Mouse (Mus musculus): ENCODE results near the gene Cpeb3. TPM values are rescaled to one million over a fixed set of nuclear protein-coding genes. Genes with fewer than 3 reads are reported as not detected.

The Cpeb3 gene
- polyA plus RNA-seq, 1 experiment = 9.1 TPM

GRCm38 (mm10) chr19:37128461-37128860, 79.9 kb downstream of the Cpeb3 start:
- WGBS = 60% methylated on average over 4 of the region's 4 CpGs
- H3K4me3 ChIP-seq (replicated peaks; ENCODE audit: control insufficient read depth, low read depth, low read length) = no peak overlapping the region
- no peaks in the 10 kb centered on the region for H3K4me1 ChIP-seq (ENCODE audit: control insufficient read depth, insufficient read depth, low read length)
- no peak overlapping the region for H3K27ac ChIP-seq (ENCODE audit: control insufficient read depth, insufficient read depth, low read depth, low read length, poor library complexity)
- TF ChIP-seq POLR2A (IDR thresholded peaks at IDR 0.05; ENCODE audit: borderline replicate concordance, control insufficient read depth, low read depth, low read length) = no peak
- no peak for TF ChIP-seq CTCF (IDR thresholded peaks at IDR 0.05; ENCODE audit: control insufficient read depth, insufficient read depth, low read length)

GRCm38 (mm10) chr19:37127018-37127567, 81.3 kb downstream of the Cpeb3 start:
- H3K4me3 ChIP-seq (replicated peaks; ENCODE audit: control insufficient read depth, low read depth, low read length) = no peak overlapping the region
- WGBS = 78% methylated on average over 5 of the region's 5 CpGs
- no peak overlapping the region for H3K27ac ChIP-seq (ENCODE audit: control insufficient read depth, insufficient read depth, low read depth, low read length, poor library complexity)
- TF ChIP-seq POLR2A (IDR thresholded peaks at IDR 0.05; ENCODE audit: borderline replicate concordance, control insufficient read depth, low read depth, low read length) (no peak), CTCF (IDR thresholded peaks at IDR 0.05; ENCODE audit: control insufficient read depth, insufficient read depth, low read length) (no peak)
- H3K4me1 ChIP-seq (ENCODE audit: control insufficient read depth, insufficient read depth, low read length) = no peaks in the 10 kb centered on the region

- no peaks in the 10 kb centered on the region for H3K4me1 ChIP-seq (ENCODE audit: control insufficient read depth, insufficient read depth, low read length)
- no peak overlapping the region for H3K4me3 ChIP-seq (replicated peaks; ENCODE audit: control insufficient read depth, low read depth, low read length)
- H3K27ac ChIP-seq (ENCODE audit: control insufficient read depth, insufficient read depth, low read depth, low read length, poor library complexity) = no peak overlapping the region
- TF ChIP-seq CTCF (IDR thresholded peaks at IDR 0.05; ENCODE audit: control insufficient read depth, insufficient read depth, low read length) (no peak), POLR2A (IDR thresholded peaks at IDR 0.05; ENCODE audit: borderline replicate concordance, control insufficient read depth, low read depth, low read length) (no peak)
Observed at GRCm38 (mm10) chr19:37124961-37125360, 83.4 kb downstream of the Cpeb3 start.

GRCm38 (mm10) chr19:37119281-37119680, 89.1 kb downstream of the Cpeb3 start:
- WGBS = 72% methylated on average over 2 of the region's 2 CpGs
- TF ChIP-seq POLR2A (IDR thresholded peaks at IDR 0.05; ENCODE audit: borderline replicate concordance, control insufficient read depth, low read depth, low read length) (no peak), CTCF (IDR thresholded peaks at IDR 0.05; ENCODE audit: control insufficient read depth, insufficient read depth, low read length) (no peak)
- Histone ChIP-seq H3K27ac (ENCODE audit: control insufficient read depth, insufficient read depth, low read depth, low read length, poor library complexity) (no peak overlapping the region), H3K4me1 (ENCODE audit: control insufficient read depth, insufficient read depth, low read length) (no peaks in the 10 kb centered on the region), H3K4me3 (replicated peaks; ENCODE audit: control insufficient read depth, low read depth, low read length) (no peak overlapping the region)

- H3K4me1 ChIP-seq (ENCODE audit: control insufficient read depth, insufficient read depth, low read length) = no peaks in the 10 kb centered on the region
- no peak overlapping the region for H3K4me3 ChIP-seq (replicated peaks; ENCODE audit: control insufficient read depth, low read depth, low read length)
- TF ChIP-seq POLR2A (IDR thresholded peaks at IDR 0.05; ENCODE audit: borderline replicate concordance, control insufficient read depth, low read depth, low read length) = no peak
- no peak for TF ChIP-seq CTCF (IDR thresholded peaks at IDR 0.05; ENCODE audit: control insufficient read depth, insufficient read depth, low read length)
- H3K27ac ChIP-seq (ENCODE audit: control insufficient read depth, insufficient read depth, low read depth, low read length, poor library complexity) = no peak overlapping the region
- 92% methylated on average over 1 of the region's 1 CpGs for WGBS
Observed at GRCm38 (mm10) chr19:37115824-37116223, 92.6 kb downstream of the Cpeb3 start.

GRCm38 (mm10) chr19:37115374-37115773, 93.0 kb downstream of the Cpeb3 start:
- Histone ChIP-seq H3K4me3 (replicated peaks; ENCODE audit: control insufficient read depth, low read depth, low read length) (no peak overlapping the region), H3K4me1 (ENCODE audit: control insufficient read depth, insufficient read depth, low read length) (no peaks in the 10 kb centered on the region), H3K27ac (ENCODE audit: control insufficient read depth, insufficient read depth, low read depth, low read length, poor library complexity) (no peak overlapping the region)
- WGBS = 93% methylated on average over 8 of the region's 8 CpGs
- no peak for TF ChIP-seq POLR2A (IDR thresholded peaks at IDR 0.05; ENCODE audit: borderline replicate concordance, control insufficient read depth, low read depth, low read length)
- TF ChIP-seq CTCF (IDR thresholded peaks at IDR 0.05; ENCODE audit: control insufficient read depth, insufficient read depth, low read length) = no peak

- H3K27ac ChIP-seq (ENCODE audit: control insufficient read depth, insufficient read depth, low read depth, low read length, poor library complexity) = no peak overlapping the region
- H3K4me3 ChIP-seq (replicated peaks; ENCODE audit: control insufficient read depth, low read depth, low read length) = no peak overlapping the region
- TF ChIP-seq CTCF (IDR thresholded peaks at IDR 0.05; ENCODE audit: control insufficient read depth, insufficient read depth, low read length) = no peak
- WGBS = 86% methylated on average over 6 of the region's 6 CpGs
- H3K4me1 ChIP-seq (ENCODE audit: control insufficient read depth, insufficient read depth, low read length) = no peaks in the 10 kb centered on the region; the same call in 1 of the 2 replicates
Observed at GRCm38 (mm10) chr19:37111831-37112230, 96.6 kb downstream of the Cpeb3 start.

- no peaks in the 10 kb centered on the region; the same call in 1 of the 2 replicates for H3K4me1 ChIP-seq (ENCODE audit: control insufficient read depth, insufficient read depth, low read length)
- 22% methylated on average over 1 of the region's 1 CpGs for WGBS
- no peak overlapping the region for H3K27ac ChIP-seq (ENCODE audit: control insufficient read depth, insufficient read depth, low read depth, low read length, poor library complexity)
- no peak for TF ChIP-seq POLR2A (IDR thresholded peaks at IDR 0.05; ENCODE audit: borderline replicate concordance, control insufficient read depth, low read depth, low read length)
- TF ChIP-seq CTCF (IDR thresholded peaks at IDR 0.05; ENCODE audit: control insufficient read depth, insufficient read depth, low read length) = no peak
- H3K4me3 ChIP-seq (replicated peaks; ENCODE audit: control insufficient read depth, low read depth, low read length) = no peak overlapping the region
Observed at GRCm38 (mm10) chr19:37110494-37110893, 97.9 kb downstream of the Cpeb3 start.

GRCm38 (mm10) chr19:37109853-37110252, 98.5 kb downstream of the Cpeb3 start:
- no peak overlapping the region for H3K4me3 ChIP-seq (replicated peaks; ENCODE audit: control insufficient read depth, low read depth, low read length)
- TF ChIP-seq POLR2A (IDR thresholded peaks at IDR 0.05; ENCODE audit: borderline replicate concordance, control insufficient read depth, low read depth, low read length) (no peak), CTCF (IDR thresholded peaks at IDR 0.05; ENCODE audit: control insufficient read depth, insufficient read depth, low read length) (no peak)
- H3K27ac ChIP-seq (ENCODE audit: control insufficient read depth, insufficient read depth, low read depth, low read length, poor library complexity) = no peak overlapping the region
- 69% methylated on average over 4 of the region's 4 CpGs for WGBS
- H3K4me1 ChIP-seq (ENCODE audit: control insufficient read depth, insufficient read depth, low read length) = no peaks in the 10 kb centered on the region; the same call in 1 of the 2 replicates

Data from bone marrow, adult 2 months (tissue).